Mouse (Mus musculus) lung, embryonic 14.5 days (tissue): Measurements from ENCODE around the gene Vmn1r12. TPM values are rescaled to one million over a fixed set of nuclear protein-coding genes. Genes with fewer than 3 reads are reported as not detected.
"Not testable (repeated sequence)": the region's sequence is repeated elsewhere in the genome, so short reads cannot be mapped to it uniquely, and the experiment has no call there.

Source experiments
- ATAC-seq: fragments of 200-750 bp; cut with Nextera tagmentation; 2 replicates; pipeline ENCODE4 v1.8.0; 2017; ENCODE audit warnings: mild to moderate bottlenecking, moderate TSS enrichment, moderate library complexity; ENCODE audit not compliant: insufficient read depth
- DNase-seq: peaks from one replicate; pipeline ENCODE4 v3.0.0-alpha.2; 2015
- H3K27ac ChIP-seq: fragments of 300-500 bp; sonication (generic); 2 replicates; pipeline ENCODE4 v1.5.1; 2014; ENCODE audit warnings: low read depth, mild to moderate bottlenecking, moderate library complexity
- H3K27me3 ChIP-seq: fragments of 300-500 bp; sonication (generic); 2 replicates; pipeline ENCODE4 v1.6.1; 2014; ENCODE audit warnings: low read length, control low read depth; ENCODE audit not compliant: insufficient read depth
- H3K36me3 ChIP-seq: fragments of 300-500 bp; sonication (generic); 2 replicates; pipeline ENCODE4 v1.6.1; 2014; ENCODE audit warnings: control low read depth; ENCODE audit not compliant: insufficient read depth
- H3K4me1 ChIP-seq: fragments of 300-500 bp; sonication (generic); 2 replicates; pipeline ENCODE4 v1.6.1; 2014; ENCODE audit warnings: antibody characterized with exemption, control low read depth; ENCODE audit not compliant: insufficient read depth
- H3K4me2 ChIP-seq: fragments of 300-500 bp; sonication (generic); 2 replicates; pipeline ENCODE4 v1.6.1; 2014; ENCODE audit warnings: mild to moderate bottlenecking
- H3K4me3 ChIP-seq: fragments of 300-500 bp; sonication (generic); 2 replicates; pipeline ENCODE4 v1.5.1; 2014; ENCODE audit warnings: low read depth, low read length
- H3K9ac ChIP-seq: fragments of 300-500 bp; sonication (generic); 2 replicates; pipeline ENCODE4 v1.6.1; 2014
- H3K9me3 ChIP-seq: fragments of 300-500 bp; sonication (generic); 2 replicates; pipeline ENCODE4 v1.6.1; 2016; ENCODE audit warnings: low read depth, low read length, control low read depth
- CTCF ChIP-seq: IDR thresholded peaks from 2 replicates; pipeline ENCODE4 v1.5.1; 2016; ENCODE audit warnings: antibody characterized with exemption, low read depth
- WGBS: fragments of 180-500 bp; shearing (Covaris S2); extraction: QIAGEN DNeasy Blood & Tissue Kit; methylation state at CpG from one replicate; pipeline ENCODE4 v1.1.7; 2014; 5-methylcytosine and 5-hydroxymethylcytosine counted together
- polyA plus RNA-seq: library from polyadenylated mRNA; unstranded; fragments of >200 nt; fragmentation: Nextera tagmentation; extraction: Ambion mirVana; gene quantifications from 2 replicates; pipeline ENCODE4 v1.2.1, GENCODE M21; 2014

The Vmn1r12 gene
- not detected in 2 replicates for polyA plus RNA-seq

DNA sequence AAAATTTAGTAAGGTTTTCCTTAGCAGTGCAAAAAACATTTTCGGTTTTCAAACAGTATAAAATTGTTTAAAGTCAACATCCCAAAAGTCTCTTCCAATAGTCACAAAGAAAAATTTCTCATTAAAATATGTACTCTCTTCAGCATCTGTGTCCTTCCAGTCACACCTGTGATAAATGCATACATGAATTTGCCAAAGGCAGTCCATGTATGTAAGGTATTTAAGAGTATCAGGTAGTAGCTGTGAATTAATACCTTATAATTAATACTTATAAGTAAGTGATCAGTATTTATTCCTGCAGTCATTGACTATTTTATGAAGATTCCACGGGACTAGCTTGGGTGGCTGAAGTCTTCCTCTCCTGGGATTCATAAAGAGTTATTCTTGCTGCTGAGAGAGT, at the start of gene Vmn1r12:
Vmn1r12 (plus strand) TSS at position 301 of the 400 bp plus-strand sequence.
- WGBS = 79% methylated on average over 2 of the region's 2 CpGs
- H3K9ac ChIP-seq = no peak within 1 kb of the TSS
- no peaks in the 10 kb centered on the region for H3K9me3 ChIP-seq

DNA sequence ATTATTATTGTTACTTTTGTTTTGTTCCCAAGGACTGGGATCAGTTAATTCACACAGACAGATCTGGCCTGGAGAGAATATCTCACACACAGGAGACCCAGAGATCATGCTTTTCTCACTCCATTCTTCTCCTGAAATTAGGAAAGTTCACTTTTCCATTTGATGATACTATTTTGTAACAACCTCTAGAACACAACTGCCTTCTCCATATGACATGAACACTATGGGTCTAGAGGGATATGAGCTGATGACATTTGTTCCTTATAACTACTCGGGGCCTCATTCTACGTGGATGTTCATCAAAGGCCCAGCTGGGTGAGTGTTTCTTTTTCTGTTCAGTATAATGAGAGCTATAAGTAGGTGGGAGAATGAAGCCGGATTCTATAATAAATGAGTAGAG, 47.6 kb upstream of the Vmn1r12 start, which contains the start of gene Vmn1r10:
Vmn1r10 (plus strand) TSS at position 301 of the 400 bp plus-strand sequence.
- H3K4me3 ChIP-seq = no peak within 1 kb of the TSS
- no peak within 1 kb of the TSS for H3K9ac ChIP-seq
- H3K27me3 ChIP-seq = no peaks in the 10 kb centered on the region
- ATAC-seq (no peak), DNase-seq (no peak)
- H3K4me1 ChIP-seq = no peaks in the 10 kb centered on the region
- H3K4me2 ChIP-seq = no peak within 1 kb of the TSS
- H3K9me3 ChIP-seq = no peaks in the 10 kb centered on the region
- H3K36me3 ChIP-seq = no peaks in the 10 kb centered on the region
- no peak for TF ChIP-seq CTCF
- H3K27ac ChIP-seq = no peak within 1 kb of the TSS
- WGBS = 77% methylated on average over 3 of the region's 3 CpGs

More for the DNA sequence above, at the start of gene Vmn1r12:
- no peaks in the 10 kb centered on the region for H3K27me3 ChIP-seq
- H3K4me3 ChIP-seq = no peak within 1 kb of the TSS
- no peaks in the 10 kb centered on the region for H3K36me3 ChIP-seq
- DNase-seq (no peak), ATAC-seq (no peak)
- TF ChIP-seq CTCF = no peak
- H3K27ac ChIP-seq = no peak within 1 kb of the TSS
- no peaks in the 10 kb centered on the region for H3K4me1 ChIP-seq
- no peak within 1 kb of the TSS for H3K4me2 ChIP-seq

DNA sequence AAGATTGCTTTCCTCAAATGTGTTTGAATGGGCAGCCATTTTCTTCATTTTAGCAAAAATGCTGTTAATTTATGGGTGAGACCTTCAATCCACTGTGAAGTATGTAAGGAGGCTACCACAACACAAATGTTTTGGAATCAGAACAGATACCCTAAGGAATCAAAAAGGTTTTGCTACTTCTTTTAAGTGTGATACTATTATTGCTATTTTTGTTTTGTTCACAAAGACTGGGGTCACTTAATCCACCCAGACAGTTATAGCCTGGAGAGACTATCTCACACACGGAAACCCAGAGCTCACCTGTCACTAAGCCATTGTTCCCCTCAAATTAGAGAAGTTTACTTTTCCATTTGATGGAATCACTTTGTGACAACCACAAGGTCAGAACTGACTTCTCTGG, 23.6 kb upstream of the Vmn1r12 start, which contains the start of gene Vmn1r11:
Vmn1r11 (plus strand) TSS at position 301 of the 400 bp plus-strand sequence.
- no peaks in the 10 kb centered on the region for H3K9me3 ChIP-seq
- H3K4me3 ChIP-seq = no peak within 1 kb of the TSS
- H3K27me3 ChIP-seq = no peaks in the 10 kb centered on the region
- H3K36me3 ChIP-seq = no peaks in the 10 kb centered on the region
- H3K27ac ChIP-seq = no peak within 1 kb of the TSS
- no peaks in the 10 kb centered on the region for H3K4me1 ChIP-seq
- no peak for TF ChIP-seq CTCF
- WGBS = 62% methylated on average over 1 of the region's 1 CpGs
- H3K4me2 ChIP-seq = no peak within 1 kb of the TSS
- no peak for DNase-seq
- ATAC-seq = no peak
- no peak within 1 kb of the TSS for H3K9ac ChIP-seq

DNA sequence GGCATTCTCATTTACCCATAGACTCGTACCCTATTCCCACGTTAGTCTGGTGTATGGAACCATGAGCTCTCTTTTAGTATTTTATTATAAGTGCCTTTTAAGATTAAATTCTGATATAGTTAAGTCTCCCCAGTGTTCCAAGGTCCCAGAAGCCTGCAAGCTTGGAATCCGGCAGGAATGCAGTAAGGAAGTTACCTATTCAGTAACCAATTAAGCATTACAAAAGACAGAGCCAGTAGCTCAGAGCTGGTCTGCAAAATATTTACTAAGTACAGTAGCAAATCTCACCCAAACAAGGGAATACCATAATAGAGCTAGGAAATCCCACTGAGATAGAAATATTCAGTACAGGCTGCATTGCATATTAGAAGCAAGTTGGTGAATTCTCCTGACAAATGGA, 33.3 kb downstream of the Vmn1r12 start:
- 55% methylated on average over 3 of the region's 3 CpGs for WGBS
- H3K27ac ChIP-seq = not testable (repeated sequence)

DNA sequence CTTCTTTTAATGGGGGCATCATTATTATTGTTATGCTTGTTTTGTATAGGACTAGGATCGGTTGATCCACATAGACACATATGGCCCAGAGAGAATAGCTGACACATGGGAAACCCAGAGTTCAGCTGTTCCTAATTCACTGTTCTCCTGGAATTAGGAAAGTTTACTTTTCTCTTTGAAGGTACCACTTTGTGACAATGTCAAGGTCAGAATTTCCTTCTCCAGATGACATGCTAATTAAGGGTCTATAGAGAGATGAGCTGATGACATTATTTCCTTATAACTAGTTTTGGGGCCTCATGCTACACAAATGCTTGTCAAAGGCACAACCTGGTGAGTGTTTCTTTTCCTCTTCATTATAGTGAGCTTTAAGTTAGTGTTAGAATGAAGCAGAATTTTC, 46.3 kb downstream of the Vmn1r12 start, which contains the start of gene Vmn1r13:
Vmn1r13 (plus strand) TSS at position 301 of the 400 bp plus-strand sequence.
- H3K9ac ChIP-seq, H3K4me3 ChIP-seq, H3K27ac ChIP-seq, H3K4me1 ChIP-seq, H3K4me2 ChIP-seq, DNase-seq, ATAC-seq, H3K27me3 ChIP-seq, H3K9me3 ChIP-seq, H3K36me3 ChIP-seq: not testable (repeated sequence)
- 92% methylated on average over 1 of the region's 1 CpGs for WGBS

More for the DNA sequence above, 33.3 kb downstream of the Vmn1r12 start:
- not testable (repeated sequence) for DNase-seq, H3K4me1 ChIP-seq, H3K9me3 ChIP-seq, H3K9ac ChIP-seq, H3K36me3 ChIP-seq, ATAC-seq, H3K4me3 ChIP-seq, H3K27me3 ChIP-seq, H3K4me2 ChIP-seq

Other genes starting within 250 kb of the Vmn1r12 start
- gene Nt5c3, start 233.0 kb upstream of the Vmn1r12 start, polyA plus RNA-seq = 60.7 and 63.3 TPM in 2 replicates
- 0.12 and 0.20 TPM in 2 replicates for gene Vmn1r4, start 232.9 kb upstream of the Vmn1r12 start, polyA plus RNA-seq
- not detected in 2 replicates for gene Vmn1r5, start 186.6 kb upstream of the Vmn1r12 start, polyA plus RNA-seq
- not detected in 2 replicates for gene Vmn1r6, start 159.7 kb upstream of the Vmn1r12 start, polyA plus RNA-seq
- not detected in 2 replicates for gene Vmn1r7, start 131.6 kb upstream of the Vmn1r12 start, polyA plus RNA-seq
- gene Vmn1r8, start 124.6 kb upstream of the Vmn1r12 start, polyA plus RNA-seq = not detected in 2 replicates
- not detected in 2 replicates for gene Vmn1r9, start 90.1 kb upstream of the Vmn1r12 start, polyA plus RNA-seq
- not detected in 2 replicates for gene Vmn1r10, start 47.5 kb upstream of the Vmn1r12 start, polyA plus RNA-seq
- not detected in 2 replicates for gene Vmn1r11, start 23.5 kb upstream of the Vmn1r12 start, polyA plus RNA-seq
- not detected in 2 replicates for gene Vmn1r13, start 46.4 kb downstream of the Vmn1r12 start, polyA plus RNA-seq
- not detected in 2 replicates for gene Vmn1r14, start 74.8 kb downstream of the Vmn1r12 start, polyA plus RNA-seq
- gene Vmn1r15, start 101.0 kb downstream of the Vmn1r12 start, polyA plus RNA-seq = not detected in 2 replicates
- not detected in 2 replicates for gene Vmn1r16, start 172.6 kb downstream of the Vmn1r12 start, polyA plus RNA-seq
- gene Vmn1r17, start 206.8 kb downstream of the Vmn1r12 start, polyA plus RNA-seq = not detected in 2 replicates
- gene Vmn1r18, start 238.9 kb downstream of the Vmn1r12 start, polyA plus RNA-seq = not detected in 2 replicates
- gene Vmn1r19, start 246.9 kb downstream of the Vmn1r12 start, polyA plus RNA-seq = not detected in 2 replicates